Mouse (Mus musculus) stomach, postnatal 0 days (tissue): Measurements from ENCODE around the gene Resp18. TPM values are rescaled to one million over a fixed set of nuclear protein-coding genes. Genes with fewer than 3 reads are reported as not detected.
A peak's percentile ranks its signal among the peaks of the same experiment; 100 is the strongest.

Experiments
- ATAC-seq: fragments of 200-750 bp; cut with Nextera tagmentation; 2 replicates; pipeline ENCODE4 v1.8.0; 2017; ENCODE audit not compliant: low FRiP score, low TSS enrichment
- DNase-seq: peaks from one replicate; pipeline ENCODE4 v3.0.0-alpha.2; 2016; ENCODE audit warnings: low spot score
- H3K27ac ChIP-seq: fragments of 300-500 bp; sonication (generic); replicated peaks from 2 replicates; pipeline ENCODE4 v1.5.1; 2014; ENCODE audit warnings: mild to moderate bottlenecking, control low read depth
- H3K27me3 ChIP-seq: fragments of 300-500 bp; sonication (generic); 2 replicates; pipeline ENCODE4 v1.6.1; 2014; ENCODE audit warnings: low read length; ENCODE audit not compliant: control insufficient read depth, insufficient read depth
- H3K36me3 ChIP-seq: fragments of 300-500 bp; sonication (generic); 2 replicates; pipeline ENCODE4 v1.6.1; 2014; ENCODE audit warnings: low read length, mixed read lengths; ENCODE audit not compliant: control insufficient read depth, insufficient read depth
- H3K4me1 ChIP-seq: fragments of 300-500 bp; sonication (generic); replicated peaks from 2 replicates; pipeline ENCODE4 v1.6.1; 2014; ENCODE audit warnings: antibody characterized with exemption; ENCODE audit not compliant: control insufficient read depth, insufficient read depth
- H3K4me2 ChIP-seq: fragments of 300-500 bp; sonication (generic); replicated peaks from 2 replicates; pipeline ENCODE4 v1.6.1; 2014; ENCODE audit warnings: low read depth, mild to moderate bottlenecking, control low read depth, moderate library complexity
- H3K4me3 ChIP-seq: fragments of 300-500 bp; sonication (generic); 2 replicates; pipeline ENCODE4 v1.5.1; 2014; ENCODE audit warnings: low read depth, low read length, control low read depth
- H3K9ac ChIP-seq: fragments of 300-500 bp; sonication (generic); 2 replicates; pipeline ENCODE4 v1.6.1; 2014; ENCODE audit warnings: mild to moderate bottlenecking, low read length, control low read depth, mixed read lengths
- H3K9me3 ChIP-seq: fragments of 300-500 bp; sonication (generic); 2 replicates; pipeline ENCODE4 v1.6.1; 2016; ENCODE audit warnings: low read length; ENCODE audit not compliant: control insufficient read depth
- CTCF ChIP-seq: IDR thresholded peaks from 2 replicates; pipeline ENCODE4 v1.5.1; 2016; ENCODE audit warnings: antibody characterized with exemption, low read depth, mild to moderate bottlenecking, moderate library complexity
- EP300 ChIP-seq: optimal IDR thresholded peaks from 2 replicates; pipeline ENCODE3; 2016; ENCODE audit warnings: antibody characterized with exemption
- WGBS: fragments of 180-500 bp; shearing (Covaris S2); extraction: QIAGEN DNeasy Blood & Tissue Kit; methylation state at CpG from one replicate; pipeline ENCODE4 v1.1.7; 2014; 5-methylcytosine and 5-hydroxymethylcytosine counted together
- polyA plus RNA-seq: library from polyadenylated mRNA; unstranded; fragments of >200 nt; fragmentation: Nextera tagmentation; extraction: Ambion mirVana; gene quantifications from 2 replicates; pipeline ENCODE4 v1.2.1, GENCODE M21; 2015

Gene Resp18
- polyA plus RNA-seq, 1 experiment from 2014 or later: 7.7 TPM

GRCm38 (mm10) chr1:75251112-75251970, 26.9 kb downstream of the Resp18 start:
- no peaks in the 10 kb centered on the region for H3K9me3 ChIP-seq
- peaks cover 8% of the 10 kb centered on the region; the same call in 1 of the 2 replicates for H3K4me1 ChIP-seq
- TF ChIP-seq EP300 (no peak), CTCF (peak; percentile 91)
- H3K27me3 ChIP-seq: no peaks in the 10 kb centered on the region
- peak overlapping the region; percentile 52 for H3K4me2 ChIP-seq
- H3K4me3 ChIP-seq: peak overlapping the region; percentile 22; the same call in 1 of the 2 replicates
- peak; percentile 92 for DNase-seq
- H3K9ac ChIP-seq: peak overlapping the region; percentile 41; the same call in 1 of the 2 replicates
- 2% methylated on average over 21 of the region's 22 CpGs for WGBS
- no peaks in the 10 kb centered on the region for H3K36me3 ChIP-seq
- ATAC-seq: peak; percentile 68
- H3K27ac ChIP-seq: 0 out of 2 replicates have a peak overlapping the region, but pooled peaks have one; percentile 35

GRCm38 (mm10) chr1:75250498-75250897, 27.7 kb downstream of the Resp18 start:
- H3K27me3 ChIP-seq: no peaks in the 10 kb centered on the region
- DNase-seq (no peak), ATAC-seq (no peak)
- WGBS: 75% methylated on average over 3 of the region's 3 CpGs
- H3K9me3 ChIP-seq: no peaks in the 10 kb centered on the region
- no peak overlapping the region for H3K4me2 ChIP-seq
- peaks cover 8% of the 10 kb centered on the region; the same call in 1 of the 2 replicates for H3K4me1 ChIP-seq
- H3K4me3 ChIP-seq: no peak overlapping the region
- H3K27ac ChIP-seq: no peak overlapping the region
- no peaks in the 10 kb centered on the region for H3K36me3 ChIP-seq
- no peak overlapping the region for H3K9ac ChIP-seq
- no peak for TF ChIP-seq EP300
- no peak for TF ChIP-seq CTCF

GRCm38 (mm10) chr1:75248041-75248772, 30.0 kb downstream of the Resp18 start:
- 42% methylated on average over 9 of the region's 9 CpGs for WGBS
- Histone ChIP-seq H3K4me3 (no peak overlapping the region), H3K9me3 (no peaks in the 10 kb centered on the region), H3K4me2 (no peak overlapping the region), H3K9ac (peak overlapping the region; percentile 31; the same call in 1 of the 2 replicates), H3K27ac (peak overlapping the region; percentile 70), H3K4me1 (peaks cover 8% of the 10 kb centered on the region; the same call in 1 of the 2 replicates), H3K36me3 (peaks cover 10% of the 10 kb centered on the region; the same call in 1 of the 2 replicates), H3K27me3 (no peaks in the 10 kb centered on the region)
- peak; percentile 76 for DNase-seq
- peak; percentile 83 for ATAC-seq
- no peak for TF ChIP-seq EP300
- TF ChIP-seq CTCF: no peak

GRCm38 (mm10) chr1:75247071-75247930, 30.9 kb downstream of the Resp18 start:
- Histone ChIP-seq H3K36me3 (peaks cover 10% of the 10 kb centered on the region; the same call in 1 of the 2 replicates), H3K9me3 (no peaks in the 10 kb centered on the region), H3K27me3 (no peaks in the 10 kb centered on the region), H3K4me1 (peaks cover 8% of the 10 kb centered on the region; the same call in 1 of the 2 replicates), H3K4me3 (no peak overlapping the region), H3K4me2 (no peak overlapping the region), H3K27ac (peak overlapping the region; percentile 70; the same call in 1 of the 2 replicates), H3K9ac (peak overlapping the region; percentile 41; the same call in 1 of the 2 replicates)
- TF ChIP-seq CTCF (no peak), EP300 (no peak)
- WGBS: 79% methylated on average over 16 of the region's 16 CpGs
- DNase-seq (no peak), ATAC-seq (no peak)

- no peak overlapping the region for H3K4me3 ChIP-seq
- H3K27me3 ChIP-seq: no peaks in the 10 kb centered on the region
Observed at GRCm38 (mm10) chr1:75244836-75245235, 33.4 kb downstream of the Resp18 start.

More at GRCm38 (mm10) chr1:75244836-75245235, 33.4 kb downstream of the Resp18 start:
- H3K9ac ChIP-seq: no peak overlapping the region
- H3K9me3 ChIP-seq: no peaks in the 10 kb centered on the region
- no peak overlapping the region for H3K27ac ChIP-seq
- peaks cover 14% of the 10 kb centered on the region; the same call in 1 of the 2 replicates for H3K36me3 ChIP-seq
- peaks cover 6% of the 10 kb centered on the region; the same call in 1 of the 2 replicates for H3K4me1 ChIP-seq
- TF ChIP-seq CTCF (peak; percentile 28; the same call in 1 of the 2 replicates), EP300 (no peak)
- peak; percentile 52 for DNase-seq
- WGBS: 33% methylated on average over 4 of the region's 4 CpGs
- H3K4me2 ChIP-seq: no peak overlapping the region
- peak; percentile 56 for ATAC-seq
